Mouse (Mus musculus) brain, embryonic 14.5 days (tissue): ENCODE measurements around the gene Sdr9c7.

Source experiments
- CTCF ChIP-seq: fragments of 200-500 bp; IDR thresholded peaks from 2 replicates; pipeline ENCODE4 v1.5.1; 2012; ENCODE audit warnings: inconsistent platforms, mild to moderate bottlenecking, moderate library complexity, borderline replicate concordance; ENCODE audit not compliant: insufficient read depth, insufficient read length; ENCODE audit errors: extremely low read depth
- POLR2A ChIP-seq: fragments of 200-500 bp; IDR thresholded peaks from 2 replicates; pipeline ENCODE4 v1.6.1; 2012; ENCODE audit warnings: mild to moderate bottlenecking, inconsistent platforms, borderline replicate concordance; ENCODE audit not compliant: poor library complexity, insufficient read depth, insufficient read length, severe bottlenecking; ENCODE audit errors: extremely low read depth

DNA sequence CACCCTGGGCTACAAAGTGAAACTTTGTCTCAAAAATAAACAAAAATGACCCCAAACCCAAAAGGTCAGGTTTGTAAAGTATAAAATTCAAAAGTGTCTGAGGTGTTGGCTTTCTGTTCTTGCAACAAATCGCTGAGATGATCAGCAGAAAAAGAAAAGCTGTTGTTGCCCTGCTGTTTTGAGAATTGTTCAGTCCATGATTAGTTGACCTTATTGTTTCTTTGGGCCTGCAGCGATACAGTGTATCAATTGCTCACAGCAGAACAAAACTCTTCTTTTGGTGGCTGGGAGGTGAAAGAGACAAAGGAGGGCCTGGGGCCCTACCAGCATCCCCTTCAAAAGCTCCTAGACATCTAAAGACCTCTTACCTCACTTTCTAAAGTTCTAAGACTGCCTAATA, 7.8 kb downstream of the Sdr9c7 start:
- TF ChIP-seq CTCF, result no peak
- TF ChIP-seq POLR2A, result no peak
